Mouse (Mus musculus) neutrophil, adult 5-6 weeks (primary cell): ENCODE results near the gene Pla2g12a. TPM values are rescaled to one million over a fixed set of nuclear protein-coding genes. Genes with fewer than 3 reads are reported as not detected.

Experiments used
- ATAC-seq: fragments of 151-379, 151-347 bp; 2 replicates; pipeline ENCODE4 v1.8.0; 2017; ENCODE audit warnings: mild to moderate bottlenecking, moderate TSS enrichment; ENCODE audit not compliant: insufficient number of reproducible peaks, poor library complexity, low FRiP score, severe bottlenecking; ENCODE audit errors: extremely low read depth
- total RNA-seq: library from RNA; stranded (forward); fragments of 200-1000 nt; gene quantifications from 2 replicates; pipeline ENCODE4 v1.2.3, GENCODE M21; 2017

Gene Pla2g12a
- total RNA-seq, 1 experiment from 2014 or later = 7.1 TPM

DNA sequence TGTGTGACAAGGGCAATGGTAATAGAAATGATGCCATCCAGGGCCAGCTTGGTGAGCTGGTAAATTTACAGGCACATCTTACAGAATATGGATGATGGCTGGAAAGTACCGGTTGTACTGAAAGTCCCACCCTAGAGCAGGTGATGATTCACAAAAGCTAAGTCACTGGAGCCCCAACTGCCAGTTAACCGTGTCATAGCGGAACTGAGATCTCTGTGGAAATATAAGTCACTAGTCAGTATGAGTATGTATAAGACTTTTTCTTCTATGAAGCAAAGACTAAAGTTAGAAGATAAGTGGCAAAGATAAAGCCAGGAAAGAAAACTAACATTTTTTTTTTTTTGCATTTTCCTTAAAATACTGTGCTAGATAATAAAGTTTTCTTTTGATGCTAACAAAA lies 14.7 kb downstream of the Pla2g12a start:
- ATAC-seq = no peak

- ATAC-seq = no peak
Measured at GRCm38 (mm10) chr3:129896591-129896990, 18.2 kb downstream of the Pla2g12a start.

DNA sequence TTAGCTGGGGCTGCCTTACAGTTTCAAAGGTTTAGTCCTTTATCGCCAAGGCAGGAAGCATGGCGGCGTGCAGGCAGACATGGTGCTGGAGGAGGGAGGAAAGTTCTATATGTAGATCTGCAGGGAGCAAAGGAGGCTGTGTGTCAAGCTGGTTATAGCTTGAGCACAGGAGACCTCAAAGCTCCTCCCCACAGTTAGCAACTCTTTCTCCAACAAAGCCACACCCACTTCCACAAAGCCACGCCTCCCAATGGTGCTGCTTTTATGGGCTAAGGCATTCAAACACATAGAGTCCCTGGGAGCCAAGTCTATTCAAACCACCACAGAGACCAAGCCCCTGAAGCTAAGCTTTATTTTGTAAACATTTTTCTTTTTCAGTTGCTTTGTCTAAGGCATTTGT lies 20.5 kb downstream of the Pla2g12a start:
- ATAC-seq = no peak

- peak; percentile 90 for ATAC-seq
Measured at GRCm38 (mm10) chr3:129901271-129901809, 22.9 kb downstream of the Pla2g12a start, which contains the start of gene Casp6. Gene Casp6 (plus strand): TSS chr3:129901425.

DNA sequence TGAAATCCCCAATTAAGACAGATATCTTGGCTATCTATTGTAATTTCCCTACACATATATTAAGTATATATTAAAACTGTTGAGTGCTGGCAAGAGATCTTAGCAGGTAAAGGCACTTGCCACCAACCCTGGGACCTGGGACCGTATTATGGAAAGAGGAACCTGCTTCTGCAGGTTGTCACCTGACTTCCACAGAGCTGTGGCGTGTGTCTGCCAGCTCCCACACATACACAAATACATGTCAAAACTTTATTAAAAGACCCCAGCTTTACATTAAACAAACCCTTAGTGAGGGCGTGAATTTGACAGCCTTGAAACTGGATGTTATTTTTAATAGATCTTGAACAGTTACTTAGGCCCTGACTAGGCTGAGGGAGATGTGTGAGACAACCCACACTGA lies 25.0 kb downstream of the Pla2g12a start:
- ATAC-seq = no peak

GRCm38 (mm10) chr3:129903866-129904265 lies 25.5 kb downstream of the Pla2g12a start:
- ATAC-seq = no peak

GRCm38 (mm10) chr3:129904381-129905132 lies 26.2 kb downstream of the Pla2g12a start:
- ATAC-seq = no peak

DNA sequence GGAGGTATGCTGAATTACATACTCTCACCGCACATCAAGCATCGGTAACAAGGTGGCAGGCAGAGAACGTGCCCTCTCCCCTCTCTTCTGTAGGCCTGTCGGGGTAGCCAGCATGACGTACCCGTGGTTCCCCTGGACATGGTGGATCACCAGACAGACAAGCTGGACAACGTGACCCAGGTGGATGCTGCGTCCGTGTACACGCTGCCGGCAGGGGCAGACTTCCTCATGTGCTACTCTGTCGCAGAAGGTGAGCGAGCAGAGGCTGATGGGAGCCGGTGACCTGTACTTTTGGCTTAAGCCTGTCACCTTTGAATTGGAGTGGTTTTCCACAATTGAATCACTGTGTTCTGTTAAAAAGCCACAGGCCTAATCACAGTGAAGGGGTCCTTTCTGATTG lies 33.6 kb downstream of the Pla2g12a start:
- ATAC-seq = no peak

GRCm38 (mm10) chr3:129913241-129913640 lies 34.8 kb downstream of the Pla2g12a start:
- ATAC-seq = no peak

DNA sequence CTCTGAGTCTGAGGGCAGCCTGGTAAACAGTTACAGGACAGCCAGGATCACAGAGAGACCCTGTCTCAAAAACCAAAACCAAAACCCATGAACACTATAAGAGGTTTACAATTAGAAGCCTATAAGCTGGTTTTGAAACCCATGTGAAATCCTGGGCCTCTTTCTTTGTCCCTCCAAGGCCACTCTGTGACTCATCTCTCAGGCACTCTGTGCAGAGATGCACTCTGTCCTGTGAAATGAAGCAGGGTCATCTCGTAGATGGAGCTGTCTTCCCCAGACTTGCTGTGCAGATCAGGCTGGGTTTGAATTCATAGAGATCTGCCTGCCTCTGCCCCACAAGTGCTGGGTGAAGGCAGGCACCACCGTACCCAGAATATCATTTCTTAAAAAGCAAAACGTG lies 39.0 kb downstream of the Pla2g12a start:
- ATAC-seq = no peak

DNA sequence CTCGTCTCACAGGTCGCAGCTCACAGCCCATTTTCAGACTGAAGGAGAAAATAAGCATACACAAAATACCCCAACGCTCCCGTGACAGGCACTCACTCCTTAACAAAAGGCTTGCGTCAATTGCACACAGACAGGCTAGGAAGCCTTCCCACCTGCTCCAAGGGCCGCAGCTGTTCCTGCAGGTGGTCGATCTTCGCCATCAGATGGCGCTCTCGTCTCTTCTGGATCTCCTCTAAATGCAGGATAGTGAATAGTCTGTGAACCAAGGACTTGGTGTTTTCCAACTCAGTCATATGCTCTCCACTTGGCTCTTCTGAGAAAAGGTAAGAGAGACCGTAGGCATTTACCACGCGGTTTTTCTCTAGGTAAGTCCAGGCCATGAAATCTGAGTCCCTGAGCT lies 40.0 kb downstream of the Pla2g12a start:
- no peak for ATAC-seq

DNA sequence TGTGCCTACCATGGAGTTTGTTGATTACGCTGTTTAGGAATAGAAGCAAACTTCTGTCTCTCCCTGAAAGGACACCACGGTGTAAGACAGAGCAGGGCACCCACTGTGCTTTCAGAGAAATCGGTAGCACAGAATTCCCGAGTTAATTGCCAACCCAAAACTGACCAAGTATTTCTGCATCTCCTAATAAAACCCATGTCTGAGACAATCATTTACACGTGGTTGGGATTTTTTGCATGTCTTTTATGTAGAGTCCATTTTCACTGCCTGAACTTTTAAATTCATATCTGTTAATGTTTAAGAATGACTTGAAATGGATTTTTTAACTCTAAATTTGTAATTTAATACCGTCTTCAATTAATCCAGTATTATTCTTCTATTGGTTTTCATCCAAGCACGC lies 45.2 kb downstream of the Pla2g12a start:
- no peak for ATAC-seq

DNA sequence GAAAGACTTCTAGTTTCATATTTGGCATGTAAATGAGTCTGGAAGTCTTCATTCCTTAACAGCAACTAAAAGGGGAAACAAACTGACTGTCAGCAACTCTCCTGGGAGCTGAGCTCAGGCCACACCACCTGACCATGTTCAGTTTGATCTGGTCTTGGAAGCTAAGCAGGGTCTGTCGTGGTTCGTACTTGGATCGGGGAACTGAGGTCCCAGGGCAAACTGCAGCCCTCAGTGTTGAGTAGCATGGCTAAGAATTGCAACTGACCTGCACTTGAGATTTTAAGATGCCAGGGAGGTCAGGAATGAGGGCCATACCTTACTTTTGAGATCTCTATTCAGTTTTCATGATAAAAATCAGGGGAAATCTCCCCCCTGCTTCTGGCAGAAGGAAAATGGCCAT lies 47.5 kb downstream of the Pla2g12a start:
- ATAC-seq = no peak

GRCm38 (mm10) chr3:129930213-129930778 lies 51.9 kb downstream of the Pla2g12a start:
- ATAC-seq = no peak

- ATAC-seq = no peak
Measured at GRCm38 (mm10) chr3:129932443-129932842, 54.0 kb downstream of the Pla2g12a start.

DNA sequence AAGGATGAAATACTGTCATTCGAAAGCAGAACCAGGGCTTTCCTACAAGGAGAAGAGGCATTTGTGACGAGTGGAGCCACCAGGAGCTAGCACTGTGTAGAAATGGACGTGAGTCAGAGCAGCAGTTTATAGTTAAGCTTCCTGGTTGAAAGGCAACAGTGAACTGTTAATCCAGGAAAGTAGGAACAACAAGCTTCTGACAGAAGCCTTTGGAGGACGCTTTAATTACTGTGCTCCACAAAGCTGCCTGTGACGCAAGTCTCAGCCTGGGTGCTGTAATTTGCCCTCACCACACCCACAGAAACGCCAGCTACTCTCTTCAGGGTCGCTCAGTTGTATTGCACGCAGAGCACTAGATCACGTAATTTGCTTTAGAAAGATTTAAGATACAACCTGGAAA lies 58.2 kb downstream of the Pla2g12a start:
- no peak for ATAC-seq

DNA sequence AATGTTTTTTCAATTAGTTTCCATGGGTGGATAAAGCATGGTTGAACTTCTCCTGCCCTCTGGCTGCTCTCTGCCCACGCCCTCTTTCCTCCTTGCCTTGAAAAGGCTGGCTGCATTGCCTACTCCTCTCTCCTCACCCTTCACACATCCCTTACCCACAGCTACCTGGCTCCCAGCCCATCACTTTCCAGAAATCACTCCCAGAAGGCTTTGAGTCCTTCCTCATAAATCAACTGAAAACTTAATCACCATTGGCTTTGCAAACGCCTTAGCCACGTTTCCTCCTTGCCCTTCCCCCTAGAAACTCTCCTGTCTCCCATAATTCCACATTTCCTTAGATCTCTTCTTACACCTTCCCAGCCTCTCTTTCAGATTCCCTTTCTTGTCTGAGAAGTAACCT lies 59.4 kb downstream of the Pla2g12a start:
- ATAC-seq = no peak

GRCm38 (mm10) chr3:129939058-129939457 lies 60.7 kb downstream of the Pla2g12a start:
- ATAC-seq = no peak

DNA sequence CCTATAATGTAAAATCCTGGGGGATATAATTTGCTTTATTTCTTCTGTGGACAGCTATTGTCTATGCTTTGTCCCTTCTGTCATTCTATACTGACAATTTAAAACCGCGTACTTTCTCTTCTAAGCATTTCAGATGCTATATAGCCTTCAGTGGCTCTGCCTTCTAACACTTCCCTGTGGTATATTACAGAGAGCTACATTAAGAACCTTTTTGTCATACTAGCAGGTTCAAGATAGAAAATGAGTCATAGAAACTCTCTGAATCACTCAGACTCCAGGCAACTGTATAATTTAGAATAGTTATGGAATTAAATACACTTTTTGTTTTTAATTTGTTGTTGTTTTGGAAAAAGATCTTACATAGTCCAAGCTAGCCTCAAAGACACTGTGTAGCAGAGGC lies 62.4 kb downstream of the Pla2g12a start:
- no peak for ATAC-seq

DNA sequence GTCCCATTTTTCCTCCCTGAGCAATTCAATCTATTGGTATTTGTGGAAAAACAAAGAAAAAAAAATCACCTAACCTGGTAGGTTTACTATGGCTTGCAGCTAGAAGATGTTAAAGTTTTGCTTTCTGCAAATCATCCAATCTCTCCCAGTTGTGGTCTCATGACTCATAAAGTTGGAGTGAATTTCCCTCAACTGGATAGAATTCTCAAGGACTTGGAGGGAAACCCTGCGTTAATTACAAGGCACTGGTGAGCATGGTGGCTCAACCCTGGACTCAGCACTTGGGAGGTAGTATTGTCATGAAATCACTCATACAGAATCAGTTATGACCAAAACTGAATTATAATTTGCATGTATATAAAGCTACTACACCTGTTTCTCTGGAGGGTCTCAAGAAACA lies 62.9 kb downstream of the Pla2g12a start:
- no peak for ATAC-seq
